Mouse (Mus musculus): ENCODE measurements around the gene U2af2.
"Not testable (repeated sequence)": the region's sequence is repeated elsewhere in the genome, so short reads cannot be mapped to it uniquely, and the experiment has no call there.

Gene U2af2
- long read RNA-seq, experiment 1, partial matches to known transcripts = 2 of 4 reads
- long read RNA-seq, experiment 1, other reads (novel, unspliced or antisense) = 1 of 4 reads
- long read RNA-seq, experiment 2, partial matches to known transcripts = 0 of 5 reads
- long read RNA-seq, experiment 2, other reads (novel, unspliced or antisense) = 4 of 5 reads

DNA sequence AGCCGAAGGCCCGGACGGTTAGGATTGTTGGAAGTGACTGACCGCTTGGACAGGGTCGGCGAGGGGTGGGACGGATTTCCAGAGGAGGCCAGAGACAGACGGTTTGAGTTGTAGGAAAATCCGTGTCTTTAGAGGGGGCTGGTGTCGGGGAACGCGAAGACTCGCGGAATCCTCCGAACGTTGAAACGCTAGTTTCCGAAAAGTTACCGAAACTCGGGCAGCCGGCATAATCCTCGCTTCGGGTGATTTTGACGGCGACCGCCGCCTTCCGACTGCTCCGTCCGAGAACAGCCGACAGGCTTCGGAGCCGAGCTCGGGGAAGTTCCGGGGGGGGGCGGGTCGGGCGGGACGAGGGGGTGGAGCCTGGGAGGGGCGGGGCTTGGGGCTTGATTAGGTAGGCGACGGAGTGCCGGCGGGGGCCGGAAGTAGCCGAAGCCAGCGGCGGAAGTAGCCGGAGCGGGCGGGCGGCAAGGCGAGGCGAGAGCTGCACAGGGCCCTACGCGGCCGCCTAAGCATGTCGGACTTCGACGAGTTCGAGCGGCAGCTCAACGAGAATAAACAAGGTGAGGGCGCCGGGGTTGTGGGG is at the start of gene U2af2:
U2af2 (plus strand) TSS at position 370 of the 586 bp plus-strand sequence.
- intact Hi-C loops (cut with DNase I) = no loop called here

DNA sequence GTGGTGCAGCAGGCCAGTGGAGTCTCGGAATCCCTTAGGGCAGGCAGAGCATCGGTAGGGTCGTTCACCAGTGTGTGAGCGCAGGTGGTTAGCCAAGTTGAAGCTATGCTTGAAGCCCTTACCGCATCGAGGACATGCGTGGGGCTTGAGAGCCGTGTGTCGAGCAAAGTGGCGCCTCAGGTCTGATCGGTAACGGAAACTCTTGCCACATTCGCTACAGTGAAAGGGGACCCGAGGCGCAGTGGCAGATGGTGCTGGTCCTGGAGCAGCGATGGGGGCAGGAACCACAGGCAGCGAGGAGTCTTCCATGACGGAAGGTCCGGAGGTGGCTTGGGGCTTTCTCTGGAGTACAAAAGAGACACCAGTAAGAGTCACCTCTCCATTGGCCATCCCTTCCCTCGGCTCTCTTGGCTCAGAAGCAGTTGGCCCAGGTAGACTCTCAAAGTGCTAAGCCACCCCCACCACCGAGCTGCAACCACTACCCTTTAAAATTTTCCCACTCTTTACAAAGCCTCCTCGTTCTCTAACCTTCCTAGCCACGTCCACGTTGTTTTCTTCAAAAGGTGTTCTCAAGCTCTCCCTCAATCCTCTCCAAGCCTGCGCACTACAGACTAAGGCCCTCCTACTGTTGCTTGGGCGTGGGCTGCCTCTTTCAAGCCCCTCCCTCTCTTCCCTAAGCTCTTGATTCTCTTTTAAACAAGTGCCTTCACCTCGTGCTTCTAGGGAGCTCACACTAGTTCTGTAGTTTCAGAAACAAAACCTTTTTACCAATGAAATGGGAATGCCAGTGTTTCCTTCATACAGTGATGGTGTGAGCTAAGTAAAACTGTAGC is 49.0 kb upstream of the U2af2 start:
- intact Hi-C loops (cut with DNase I) = no loop called here

DNA sequence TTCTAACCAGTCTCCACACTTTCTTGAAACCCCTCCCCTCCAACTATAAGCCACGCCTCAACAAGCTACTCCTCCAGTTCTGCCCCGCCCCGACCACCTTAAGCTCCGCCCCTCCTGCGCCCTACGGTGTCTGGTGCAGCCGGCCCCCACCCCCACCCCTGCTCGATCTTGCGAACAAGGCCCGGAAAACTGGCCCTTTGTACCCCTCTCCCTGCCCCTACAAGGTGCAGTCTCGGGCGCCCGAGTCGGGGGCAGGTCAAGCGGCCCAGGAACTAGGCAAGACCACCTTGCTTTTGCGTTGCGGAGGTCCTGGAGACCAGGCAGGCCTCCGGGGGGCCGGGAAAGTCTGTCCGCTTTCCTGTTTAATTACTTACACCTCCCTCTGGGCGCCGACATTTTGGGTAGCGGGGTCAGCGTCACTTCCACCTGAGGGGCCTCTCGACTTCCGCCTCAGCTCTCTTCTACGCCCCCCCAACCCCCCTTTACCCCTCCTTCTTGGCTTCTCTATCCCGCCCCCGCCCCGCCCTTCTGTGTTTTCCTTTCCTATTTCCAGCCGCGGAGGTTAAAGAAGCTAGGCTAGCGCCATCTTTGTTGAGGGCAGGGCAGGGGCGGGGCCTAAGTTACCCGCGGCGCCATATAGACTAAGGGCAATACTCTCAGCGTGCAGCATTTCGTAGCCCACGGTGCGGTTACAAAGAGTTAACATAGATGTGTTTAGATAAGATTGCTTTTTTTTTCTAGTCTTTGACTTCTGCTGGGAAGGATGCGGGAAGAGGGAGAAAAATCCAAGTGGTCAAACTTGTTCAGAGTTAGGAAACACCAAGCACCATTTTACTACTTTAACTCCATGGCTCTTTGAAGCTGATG is 47.5 kb upstream of the U2af2 start, which contains the start of the genes Zfp524 and Fiz1:
Zfp524 (plus strand) TSS at position 165 of the 867 bp plus-strand sequence.
Fiz1 (minus strand) TSS at position 447 of the 867 bp plus-strand sequence.
- intact Hi-C loops (cut with DNase I) = no loop called here

DNA sequence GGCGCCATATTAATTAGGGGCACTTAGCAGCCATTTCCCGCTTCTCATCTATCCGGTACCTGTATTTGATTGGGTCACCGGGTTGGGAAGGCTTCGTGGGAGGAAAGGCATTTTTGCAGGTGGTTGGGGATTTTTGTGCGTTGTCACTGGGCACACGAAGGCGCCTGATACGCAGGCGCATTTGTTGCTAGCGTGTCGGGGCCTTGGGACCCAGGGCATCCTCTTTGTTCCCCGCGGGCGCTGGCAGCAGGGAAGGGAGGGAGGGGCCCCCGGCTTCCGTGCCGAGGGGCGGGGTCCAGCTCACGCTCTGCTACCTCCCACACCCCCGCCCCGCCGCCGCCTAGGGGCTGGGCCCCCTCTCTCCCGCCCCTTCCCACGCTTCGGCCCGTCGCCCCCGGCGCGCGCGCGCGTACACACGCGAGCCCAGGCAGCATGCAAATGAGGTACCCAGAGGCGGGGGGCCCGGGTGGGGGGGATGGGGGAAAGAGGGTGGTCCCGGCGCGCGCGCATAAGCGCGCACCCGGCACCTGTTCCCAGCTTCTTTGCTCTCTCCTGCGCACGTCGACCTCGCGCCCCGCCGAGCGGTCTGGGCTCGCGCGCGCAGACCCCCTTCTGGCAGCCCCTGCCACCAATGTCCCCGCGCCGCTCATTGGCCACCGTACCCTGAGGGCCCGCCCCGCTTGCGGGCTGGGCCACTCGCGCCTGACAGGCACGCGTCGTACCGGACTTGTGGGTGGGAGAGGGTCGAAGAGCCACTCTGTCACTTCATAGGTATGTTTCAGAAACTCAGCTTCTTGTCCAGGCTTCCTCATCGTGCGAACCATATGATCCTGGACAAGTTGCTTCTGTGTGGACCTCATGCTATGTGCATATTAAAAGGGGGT is 46.6 kb upstream of the U2af2 start, which contains the start of gene Gm44973:
Gm44973 (plus strand) TSS at position 379 of the 884 bp plus-strand sequence.
- intact Hi-C loops (cut with DNase I) = no loop called here

DNA sequence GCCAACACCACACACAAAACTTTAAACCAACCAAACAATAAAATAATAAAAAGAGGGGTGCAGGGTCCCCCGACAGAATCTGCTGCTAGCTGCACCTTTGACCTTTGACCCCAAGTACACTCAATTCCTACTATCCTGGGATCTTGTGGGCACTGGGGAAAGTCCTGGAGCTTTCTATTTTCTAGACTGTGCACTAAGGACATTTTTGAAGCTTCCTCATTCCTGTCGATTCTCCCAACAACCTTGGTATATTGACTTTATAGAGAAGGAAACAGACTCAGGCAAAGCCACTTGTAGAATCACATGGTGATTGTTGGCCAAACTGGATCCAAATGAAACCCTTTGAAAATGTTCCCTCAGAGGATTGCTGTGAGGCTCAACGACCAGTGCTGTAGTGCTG is 45.9 kb upstream of the U2af2 start:
- intact Hi-C loops (cut with DNase I) = no loop called here

DNA sequence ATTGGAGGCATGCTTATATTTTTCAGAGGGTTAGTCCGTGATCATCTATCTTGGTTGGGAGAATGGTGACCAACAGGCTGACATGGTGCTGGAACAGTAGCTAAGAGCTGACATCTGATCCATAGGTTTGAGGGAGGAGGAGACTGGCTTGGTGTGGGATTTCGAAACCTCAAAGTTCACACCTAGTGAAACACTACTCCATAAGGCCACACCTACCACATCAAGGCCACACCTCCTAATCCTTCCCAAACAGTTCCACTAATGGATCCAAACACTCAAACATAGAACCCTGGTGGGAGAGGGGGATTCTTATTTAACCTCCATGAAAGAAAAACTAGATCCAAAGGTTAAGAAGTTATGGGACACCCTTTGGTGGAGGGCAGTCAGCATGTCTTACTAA is 45.0 kb upstream of the U2af2 start:
- intact Hi-C loops (cut with DNase I) = no loop called here

DNA sequence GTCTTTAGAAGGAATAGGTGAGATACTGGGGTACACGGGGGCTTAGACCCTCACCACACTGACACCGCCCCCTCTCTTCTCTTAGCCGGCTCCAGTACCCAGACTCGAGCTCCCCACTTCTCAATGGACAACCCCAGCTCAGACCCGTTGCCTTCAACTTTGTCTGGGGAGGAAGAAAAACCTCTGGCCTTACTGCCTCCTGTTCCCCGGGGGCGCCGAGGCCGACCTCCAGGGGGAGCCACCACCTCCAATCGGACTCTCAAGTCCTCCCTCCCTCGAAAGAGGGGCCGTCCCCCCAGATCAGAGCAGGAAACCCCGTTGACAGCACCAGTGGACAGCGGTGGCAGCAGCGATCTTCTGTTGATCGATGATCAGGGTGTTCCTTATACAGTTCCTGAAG is 44.6 kb upstream of the U2af2 start:
- intact Hi-C loops (cut with DNase I) = no loop called here

DNA sequence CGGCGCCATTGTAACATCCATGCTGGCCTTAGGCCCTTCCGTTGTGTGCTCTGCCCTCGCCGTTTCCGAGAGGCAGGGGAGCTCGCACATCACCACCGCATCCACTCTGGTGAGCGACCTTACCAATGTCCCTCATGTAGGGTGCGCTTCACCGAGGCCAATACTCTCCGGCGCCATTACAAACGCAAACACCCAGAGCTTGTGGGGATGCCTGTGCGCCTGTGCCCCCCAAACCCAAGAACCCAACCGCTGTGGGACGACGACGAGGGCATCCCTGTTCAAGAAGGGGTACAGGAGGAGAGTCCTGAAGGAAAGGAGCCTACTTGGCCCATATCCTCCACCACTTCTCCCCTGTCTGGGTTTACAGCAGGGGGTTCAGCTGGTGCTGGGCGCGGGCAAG is 44.0 kb upstream of the U2af2 start:
- intact Hi-C loops (cut with DNase I) = no loop called here

DNA sequence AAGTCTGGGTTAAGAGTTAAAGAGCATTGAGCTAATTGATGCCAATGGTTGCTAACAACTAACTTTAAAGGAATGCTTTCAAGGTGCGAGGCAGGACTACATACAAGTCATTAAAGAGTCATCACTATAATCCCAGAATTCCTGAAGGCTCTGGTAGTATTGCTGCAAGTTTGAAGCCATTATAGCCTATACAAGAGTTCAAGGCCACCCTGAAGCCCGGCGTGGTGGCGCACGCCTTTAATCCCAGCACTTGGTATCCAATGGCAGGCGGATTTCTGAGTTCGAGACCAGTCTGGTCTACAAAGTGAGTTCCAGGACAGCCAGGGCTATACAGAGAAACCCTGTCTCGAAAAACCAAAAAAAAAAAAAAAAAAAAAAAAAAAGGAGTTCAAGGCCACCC is 42.4 kb upstream of the U2af2 start:
- intact Hi-C loops (cut with DNase I) = not testable (repeated sequence)

DNA sequence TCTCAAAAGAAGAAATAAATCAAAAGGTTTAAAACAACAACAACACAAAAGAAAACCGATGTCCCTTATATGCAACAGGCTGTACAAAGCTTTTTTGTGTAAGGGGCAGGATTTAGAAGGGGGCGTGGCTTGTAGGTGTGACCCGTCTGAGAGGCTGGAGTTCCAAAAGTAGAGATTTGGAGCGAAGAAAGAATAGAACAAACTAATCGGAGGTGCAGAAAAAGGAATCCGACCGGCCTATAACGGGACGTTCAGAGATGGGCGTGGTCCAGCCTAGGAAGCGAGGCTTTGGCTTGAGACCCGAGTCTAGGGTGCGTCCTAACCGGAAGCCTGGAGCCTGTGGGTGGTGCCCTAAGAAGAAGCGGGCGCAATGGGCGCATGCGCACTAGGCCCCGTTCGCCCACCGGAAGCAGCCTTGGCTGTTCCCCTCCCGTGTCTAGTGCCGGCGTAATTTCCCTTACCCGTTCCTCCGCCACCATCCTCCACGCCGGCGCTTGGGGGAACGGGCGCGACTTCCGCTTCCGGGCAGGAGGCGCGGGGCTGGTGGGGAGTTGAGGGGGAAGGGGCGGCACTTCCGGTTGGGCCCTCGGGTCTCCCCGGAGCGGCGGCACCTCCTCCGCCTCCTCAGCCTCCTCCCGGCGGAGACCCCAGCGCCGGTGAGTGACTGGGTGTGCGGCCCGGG is 41.8 kb upstream of the U2af2 start, which contains the start of the genes Zfp865 and Ccdc106:
Zfp865 (plus strand) TSS at position 377 of the 682 bp plus-strand sequence.
Ccdc106 (plus strand) TSS at position 554 of the 682 bp plus-strand sequence.
- intact Hi-C loops (cut with DNase I) = no loop called here

DNA sequence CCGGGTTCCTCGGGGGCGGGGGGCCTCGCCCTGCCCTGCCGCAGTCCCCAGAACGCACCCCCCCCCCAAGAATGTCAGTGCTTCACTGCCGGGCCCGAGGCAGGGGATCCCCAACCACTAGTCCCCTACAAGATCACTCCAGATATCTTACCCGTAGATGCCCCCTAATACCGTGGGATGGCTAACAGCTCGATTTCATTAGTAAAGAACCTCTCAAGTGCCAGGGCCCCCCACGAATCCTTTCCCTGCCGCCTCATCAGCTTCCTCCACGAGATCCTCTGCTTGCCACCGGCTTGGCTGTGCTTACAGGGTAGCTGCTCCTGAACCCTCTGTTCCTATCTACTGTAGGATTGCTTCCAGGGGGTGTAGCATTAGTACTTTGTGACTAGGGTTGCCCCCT is 41.3 kb upstream of the U2af2 start:
- intact Hi-C loops (cut with DNase I) = no loop called here

DNA sequence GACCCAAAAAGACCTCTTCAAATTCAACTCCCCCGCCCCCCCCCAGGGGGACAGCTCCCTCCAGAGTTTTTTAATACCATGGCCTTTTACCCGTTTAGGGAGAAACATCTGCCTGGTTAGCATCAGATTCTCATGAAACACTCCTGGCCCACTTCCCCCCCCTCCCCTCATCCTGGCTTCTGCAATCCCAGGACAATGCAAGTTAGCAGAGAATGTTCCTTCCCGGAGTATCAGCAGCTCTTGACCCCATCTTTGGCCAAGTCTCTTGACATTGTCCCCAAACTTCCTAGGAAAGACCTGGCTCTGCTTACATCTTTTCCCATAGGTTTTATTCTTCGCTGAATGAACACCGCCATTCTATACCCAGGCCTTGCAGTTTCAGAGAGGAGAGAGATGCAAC is 40.7 kb upstream of the U2af2 start:
- intact Hi-C loops (cut with DNase I) = no loop called here

DNA sequence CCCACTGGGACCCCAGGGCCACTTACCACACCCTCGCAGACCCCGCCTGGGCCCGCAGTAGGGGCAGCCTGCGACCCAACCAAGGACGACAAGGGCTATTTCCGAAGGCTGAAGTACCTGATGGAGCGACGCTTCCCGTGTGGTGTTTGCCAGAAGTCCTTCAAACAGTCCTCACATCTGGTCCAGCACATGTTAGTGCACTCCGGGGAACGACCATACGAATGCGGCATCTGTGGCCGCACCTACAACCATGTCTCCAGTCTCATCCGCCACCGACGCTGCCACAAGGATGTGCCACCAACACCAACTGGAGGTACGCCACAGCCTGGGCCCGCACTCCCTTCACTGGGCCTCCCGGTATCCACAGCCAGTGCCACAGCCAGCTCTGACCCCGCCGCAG is 32.4 kb upstream of the U2af2 start:
- intact Hi-C loops (cut with DNase I) = no loop called here

DNA sequence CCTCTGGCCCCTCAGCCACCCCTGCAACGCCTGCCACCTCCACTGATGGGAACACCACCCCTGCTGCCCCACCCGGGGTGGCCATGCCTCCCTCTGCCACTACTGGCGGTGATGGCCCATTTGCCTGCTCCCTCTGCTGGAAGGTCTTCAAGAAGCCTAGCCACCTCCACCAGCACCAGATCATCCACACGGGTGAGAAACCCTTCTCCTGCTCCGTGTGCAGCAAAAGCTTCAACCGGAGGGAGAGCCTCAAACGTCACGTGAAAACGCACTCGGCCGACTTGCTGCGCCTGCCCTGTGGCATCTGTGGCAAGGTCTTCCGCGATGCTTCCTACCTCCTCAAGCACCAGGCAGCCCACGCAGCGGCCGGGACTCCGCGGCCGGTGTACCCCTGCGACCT is 32.0 kb upstream of the U2af2 start:
- intact Hi-C loops (cut with DNase I) = no loop called here

DNA sequence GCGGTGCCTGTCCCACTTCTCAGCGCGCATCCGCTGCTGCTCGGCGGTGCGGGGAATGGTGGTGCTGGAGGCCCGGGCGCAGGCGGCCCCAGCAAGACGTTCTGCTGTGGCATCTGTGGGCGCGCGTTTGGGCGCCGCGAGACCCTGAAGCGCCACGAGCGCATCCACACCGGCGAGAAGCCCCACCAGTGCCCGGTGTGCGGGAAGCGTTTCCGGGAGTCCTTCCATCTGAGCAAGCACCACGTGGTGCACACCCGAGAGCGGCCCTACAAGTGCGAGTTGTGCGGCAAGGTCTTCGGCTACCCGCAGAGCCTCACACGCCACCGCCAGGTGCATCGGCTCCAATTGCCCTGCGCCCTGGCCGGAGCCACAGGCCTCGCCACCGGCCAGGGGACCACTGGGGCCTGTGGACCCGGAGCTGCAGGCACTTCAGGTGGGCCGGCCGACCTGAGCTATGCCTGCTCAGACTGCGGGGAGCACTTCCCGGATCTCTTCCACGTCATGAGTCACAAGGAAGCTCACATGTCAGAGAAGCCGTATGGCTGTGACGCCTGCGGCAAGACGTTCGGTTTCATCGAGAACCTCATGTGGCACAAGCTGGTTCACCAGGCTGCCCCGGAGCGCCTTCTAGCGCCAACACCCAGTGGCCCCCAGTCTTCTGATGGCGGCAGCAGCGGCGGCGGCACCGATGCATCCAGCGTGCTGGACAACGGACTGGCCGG is 31.2 kb upstream of the U2af2 start:
- intact Hi-C loops (cut with DNase I) = no loop called here

DNA sequence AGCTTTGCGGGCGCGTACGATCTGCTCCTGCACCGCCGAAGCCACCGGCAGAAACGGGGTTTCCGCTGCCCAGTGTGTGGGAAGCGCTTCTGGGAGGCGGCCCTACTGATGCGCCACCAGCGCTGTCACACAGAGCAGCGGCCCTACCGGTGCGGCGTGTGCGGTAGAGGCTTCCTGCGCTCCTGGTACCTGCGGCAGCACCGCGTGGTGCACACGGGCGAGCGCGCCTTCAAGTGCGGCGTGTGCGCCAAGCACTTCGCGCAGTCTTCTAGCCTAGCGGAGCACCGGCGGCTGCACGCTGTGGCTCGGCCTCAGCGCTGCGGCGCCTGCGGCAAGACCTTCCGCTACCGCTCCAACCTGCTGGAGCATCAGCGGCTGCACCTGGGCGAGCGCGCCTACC is 30.4 kb upstream of the U2af2 start:
- intact Hi-C loops (cut with DNase I) = no loop called here

DNA sequence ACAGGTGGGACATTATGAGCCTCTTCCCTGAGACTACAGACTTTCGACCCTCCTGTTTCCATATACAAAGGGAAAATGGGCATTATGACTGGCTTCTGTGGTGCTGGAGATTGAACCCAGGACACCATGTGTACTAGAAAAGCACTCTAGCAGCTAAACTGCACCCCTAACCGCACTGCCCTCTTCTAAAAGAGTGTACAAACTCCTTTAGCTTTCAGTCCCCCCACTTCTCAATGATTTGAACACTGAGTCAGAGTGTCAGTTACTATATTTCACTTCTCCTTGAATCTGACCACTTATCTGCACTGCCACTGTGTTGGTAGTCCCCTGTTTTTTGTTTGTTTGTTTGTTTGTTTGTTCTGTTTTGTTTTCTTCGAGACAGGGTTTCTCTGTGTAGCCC is 28.1 kb upstream of the U2af2 start, which contains the start of gene 4632433K11Rik:
4632433K11Rik (plus strand) TSS at position 301 of the 400 bp plus-strand sequence.
- intact Hi-C loops (cut with DNase I) = no loop called here

DNA sequence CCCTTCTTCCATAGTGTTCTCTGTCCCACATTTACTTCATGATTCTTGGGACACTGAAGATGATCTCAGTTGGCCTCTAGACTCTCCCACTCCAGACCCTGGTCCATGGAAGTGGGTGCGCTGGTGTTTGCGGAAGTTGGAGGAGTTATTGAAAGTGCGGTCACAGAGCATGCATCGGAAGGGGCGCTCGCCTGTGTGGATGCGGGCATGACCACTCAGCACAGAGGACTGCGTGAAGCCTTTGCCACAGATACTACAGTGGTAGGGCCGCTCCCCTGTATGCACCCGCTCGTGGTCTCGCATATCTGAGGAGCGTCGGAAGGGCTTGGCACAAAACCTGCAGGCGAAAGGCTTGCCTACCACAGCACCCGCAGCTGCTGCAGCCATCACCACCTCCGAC is 26.3 kb upstream of the U2af2 start:
- intact Hi-C loops (cut with DNase I) = no loop called here

DNA sequence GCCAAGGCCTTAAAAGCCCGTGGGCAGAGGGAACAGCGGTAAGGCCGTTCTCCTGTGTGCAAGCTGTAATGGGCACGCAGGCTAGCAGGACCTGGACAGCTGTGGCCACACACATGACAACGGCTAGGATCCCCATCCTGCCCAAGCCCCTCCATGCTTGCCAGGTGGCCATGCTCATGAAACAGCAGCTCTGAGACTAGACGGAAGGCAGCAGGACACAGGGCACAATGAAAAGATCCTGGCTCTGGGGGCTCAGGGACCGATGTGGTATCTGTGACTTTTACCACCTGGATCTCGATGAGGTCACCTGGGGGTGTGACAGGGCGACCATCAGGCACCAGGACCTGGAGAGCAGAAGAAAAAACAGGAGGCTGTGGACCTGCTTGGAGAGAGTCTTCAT is 25.8 kb upstream of the U2af2 start:
- intact Hi-C loops (cut with DNase I) = no loop called here
